Comparison of ENCODE assay signal across 18 mouse cellular contexts in the genomic region with DNA sequence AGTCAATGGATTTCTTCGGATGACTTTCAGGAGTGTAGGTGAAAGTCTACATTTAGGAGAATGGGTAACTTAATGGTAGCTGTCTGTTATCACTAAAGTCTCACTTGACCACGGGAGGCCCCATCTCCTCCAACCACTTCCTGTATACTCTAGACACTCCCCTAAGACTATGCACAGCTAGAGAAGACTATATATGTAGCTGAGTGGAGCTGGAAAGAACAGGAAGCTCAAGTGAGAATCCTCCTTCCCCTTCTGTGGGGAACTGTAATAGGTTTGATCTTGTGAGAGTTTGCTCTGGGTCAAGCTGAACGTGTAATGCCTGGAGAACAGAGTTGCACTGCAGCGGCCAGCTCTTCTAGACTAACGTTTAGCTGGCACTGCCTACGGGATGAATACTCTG.
DNase-seq lines count a peak whose midpoint lies in the region; ATAC-seq lines count a peak whose summit lies in the region.
"Had no signal": no experiment of that assay in that cellular context is flagged by ENCODE, and none has a peak within 500 bp of the region (broad histone marks: within the 10 kb centered on the region; RNA-seq: fewer than 3 reads in every experiment).

No protein-coding gene starts in this region.

- H3K4me1 ChIP-seq in heart, embryonic 16.5 days (ENCODE audit: control insufficient read depth, insufficient read depth, low read length) = peaks cover 17% of the 10 kb centered on the region
- peaks cover 5% of the 10 kb centered on the region; the same call in 1 of the 2 replicates for H3K4me1 ChIP-seq in forebrain, embryonic 15.5 days
- H3K4me1 ChIP-seq: embryonic facial prominence, embryonic 12.5 days; limb, embryonic 12.5 days had no signal

- peak overlapping the region; percentile 12; the same call in 1 of the 2 replicates for H3K4me2 ChIP-seq in heart, embryonic 16.5 days (ENCODE audit: low read depth, low read length)
- no peak overlapping the region for H3K4me2 ChIP-seq in forebrain, embryonic 15.5 days (replicated peaks)
- H3K4me2 ChIP-seq: embryonic facial prominence, embryonic 12.5 days; heart, embryonic 11.5 days; limb, embryonic 12.5 days; midbrain, embryonic 11.5 days had no signal

- 0 out of 2 replicates have a peak, but pooled peaks have one; percentile 20 for ATAC-seq in heart, embryonic 16.5 days (replicated peaks; ENCODE audit: extremely low read depth, insufficient read depth, low FRiP score)
- peak; percentile 74 for ATAC-seq in CD4-positive, CD25-positive, alpha-beta regulatory T cell, adult 4 months
- peak; percentile 71 for ATAC-seq in inflammation-experienced regulatory T-cells, adult 6 months
- ATAC-seq in megakaryocyte progenitor cell, adult 5-6 weeks (replicated peaks; ENCODE audit: poor library complexity) = peak; percentile 92
- ATAC-seq in forebrain, embryonic 15.5 days (replicated peaks) = no peak
- ATAC-seq: forebrain, postnatal 0 days had no signal

- H3K27me3 ChIP-seq in heart, embryonic 16.5 days (ENCODE audit: control insufficient read depth, insufficient read depth, low read length) = no peaks in the 10 kb centered on the region
- H3K27me3 ChIP-seq in forebrain, embryonic 15.5 days = no peaks in the 10 kb centered on the region
- H3K27me3 ChIP-seq: embryonic facial prominence, embryonic 12.5 days; limb, embryonic 12.5 days had no signal

- peak overlapping the region; percentile 4; the same call in 1 of the 2 replicates for H3K27ac ChIP-seq in heart, embryonic 16.5 days (ENCODE audit: low read length)
- H3K27ac ChIP-seq in forebrain, embryonic 15.5 days (replicated peaks) = no peak overlapping the region
- H3K27ac ChIP-seq: embryonic facial prominence, embryonic 12.5 days; layer of hippocampus, adult 2 months; limb, embryonic 12.5 days had no signal

- no peak for DNase-seq in heart, postnatal 4 days
- no peak for DNase-seq in layer of hippocampus, adult 9-11 months
- DNase-seq in layer of hippocampus, postnatal 14 days (ENCODE audit: low spot score in 2 of 2) = no peak
- DNase-seq: adrenal gland, postnatal 25 days; B cell, adult 2 months; cerebellum, adult 9-10 months; forebrain, postnatal 0 days; kidney, adult 11 months had no signal

- no peaks in the 10 kb centered on the region for H3K36me3 ChIP-seq in heart, embryonic 16.5 days (ENCODE audit: control insufficient read depth, insufficient read depth)
- no peaks in the 10 kb centered on the region for H3K36me3 ChIP-seq in forebrain, embryonic 15.5 days
- H3K36me3 ChIP-seq: embryonic facial prominence, embryonic 12.5 days; limb, embryonic 12.5 days had no signal

- 46% methylated on average over 6 of the region's 6 CpGs for WGBS in heart, embryonic 16.5 days
- WGBS in forebrain, embryonic 15.5 days = 85% methylated on average over 6 of the region's 6 CpGs

- H3K4me3 ChIP-seq in heart, embryonic 16.5 days (ENCODE audit: low read length) = no peak overlapping the region
- H3K4me3 ChIP-seq in forebrain, embryonic 15.5 days = no peak overlapping the region
- H3K4me3 ChIP-seq: embryonic facial prominence, embryonic 12.5 days; layer of hippocampus, adult 2 months; limb, embryonic 12.5 days had no signal

- H3K9me3 ChIP-seq in heart, embryonic 16.5 days (replicated peaks; ENCODE audit: control insufficient read depth, low read length) = no peaks in the 10 kb centered on the region
- H3K9me3 ChIP-seq in forebrain, embryonic 15.5 days = no peaks in the 10 kb centered on the region
- H3K9me3 ChIP-seq: embryonic facial prominence, embryonic 12.5 days; limb, embryonic 12.5 days had no signal

- H3K9ac ChIP-seq in heart, embryonic 16.5 days (ENCODE audit: low read length) = no peak overlapping the region
- H3K9ac ChIP-seq in forebrain, embryonic 15.5 days (replicated peaks) = no peak overlapping the region
- H3K9ac ChIP-seq: embryonic facial prominence, embryonic 12.5 days; forebrain, postnatal 0 days; limb, embryonic 12.5 days had no signal
